Mouse (Mus musculus): ENCODE results near the gene Ssr2. TPM values are rescaled to one million over a fixed set of nuclear protein-coding genes. Genes with fewer than 3 reads are reported as not detected.

Gene Ssr2
- total and polyA plus RNA-seq, 3 experiments: 346 to 377 (median 364) TPM

DNA sequence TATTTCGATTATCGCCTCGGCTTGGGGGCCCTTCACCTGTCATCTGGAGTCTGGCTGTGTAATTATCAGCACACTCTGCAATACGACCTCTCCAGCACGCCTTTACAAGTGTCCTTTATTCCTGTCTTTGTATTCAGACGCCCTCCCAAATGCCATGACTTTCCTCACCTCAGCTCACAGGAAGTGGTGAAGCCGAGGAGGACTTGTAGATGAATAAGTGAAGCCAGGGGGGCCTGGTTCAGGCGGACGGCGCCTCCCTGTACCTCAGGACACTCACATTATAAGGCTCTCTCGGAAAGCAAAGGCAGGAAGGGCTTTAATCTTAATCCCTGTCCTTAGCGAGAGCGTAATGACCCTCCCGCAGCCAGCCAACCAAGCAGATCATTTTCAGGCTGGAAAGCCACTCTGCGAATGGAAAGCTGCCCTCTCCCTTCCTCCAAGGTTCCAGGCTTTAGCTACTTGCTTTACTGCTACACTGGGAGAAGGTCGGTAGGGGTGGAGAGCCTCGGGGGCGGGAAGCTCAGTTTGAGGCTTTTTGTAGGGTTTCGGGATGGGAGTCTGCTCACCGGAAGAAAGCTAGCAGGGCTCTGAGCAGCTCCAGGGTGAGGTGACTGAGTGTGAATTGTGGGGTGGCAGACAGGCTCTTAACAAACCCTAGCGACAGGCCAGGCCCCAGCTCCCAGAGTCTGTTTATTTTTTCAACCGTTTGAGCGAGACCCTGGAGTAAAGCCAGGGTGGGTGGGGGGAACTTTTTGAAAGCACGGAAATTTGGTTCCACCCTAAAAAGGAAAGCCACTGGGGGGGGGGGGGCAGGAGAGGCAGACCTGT, 46.7 kb downstream of the Ssr2 start:
- Histone ChIP-seq H3K79me2 (replicated peaks; ENCODE audit: control insufficient read depth, extremely low read depth, insufficient read depth, poor library complexity, severe bottlenecking) (peaks cover 60% of the 10 kb centered on the region), H3K27ac (ENCODE audit: insufficient read depth, low read depth) (peak overlapping the region; percentile 44), H3K36me3 (replicated peaks in 1 of 2; ENCODE audit: control insufficient read depth in 1 of 2, insufficient read depth in 1 of 2, low read length in 1 of 2) (peaks cover 15 to 35% of the 10 kb centered on the region in 2 experiments), H3K4me2 (ENCODE audit: insufficient read depth, low read depth, poor library complexity, severe bottlenecking) (peak overlapping the region; percentile 78), H3K9ac (ENCODE audit: insufficient read depth, low read depth) (peak overlapping the region; percentile 97), H3K4me1 (ENCODE audit: control insufficient read depth in 1 of 2, insufficient read depth in 2 of 2) (peaks cover 17 to 68% of the 10 kb centered on the region in 2 experiments), H3K9me3 (replicated peaks; ENCODE audit: low read length) (no peaks in the 10 kb centered on the region), H3K4me3 (replicated peaks in 1 of 3; ENCODE audit: low read depth in 2 of 3, low read length in 2 of 3, poor library complexity in 1 of 3) (peak overlapping the region; percentile 88 to 97 (median 88)), H3K27me3 (replicated peaks) (peaks cover 8% of the 10 kb centered on the region)
- in situ Hi-C loops (cut with MboI; ENCODE audit: low pct_ligation_motif_present, low pct_unique_long_range_greater_than_20kb, low sequenced_read_pairs) (loop anchor here (25.0 kb wide), 1 partner anchor 115 kb away; no protein-coding TSS in a partner anchor), dilution Hi-C loops (cut with MboI; ENCODE audit: extremely low pct_ligation_motif_present, extremely low pct_unique_long_range_greater_than_20kb, low sequenced_read_pairs) (no loop called here)
- no peak for DNase-seq (ENCODE audit: extremely low read depth)
- TF ChIP-seq ELF1 (IDR thresholded peaks at IDR 0.05; ENCODE audit: low read depth, low read length) (no peak), SIN3A (IDR thresholded peaks at IDR 0.05; ENCODE audit: low read length) (peak; percentile 15; the same call in 1 of the 2 replicates), PAX5 (IDR thresholded peaks at IDR 0.05; ENCODE audit: low read length) (no peak)

GRCm38 (mm10) chr3:88622941-88623345, 47.3 kb downstream of the Ssr2 start:
- peak overlapping the region; percentile 97 for H3K9ac ChIP-seq (ENCODE audit: insufficient read depth, low read depth)
- peaks cover 15 to 39% of the 10 kb centered on the region in 2 experiments for H3K36me3 ChIP-seq (replicated peaks in 1 of 2; ENCODE audit: control insufficient read depth in 1 of 2, insufficient read depth in 1 of 2, low read length in 1 of 2)
- dilution Hi-C loops (cut with MboI; ENCODE audit: extremely low pct_ligation_motif_present, extremely low pct_unique_long_range_greater_than_20kb, low sequenced_read_pairs) (no loop called here), in situ Hi-C loops (cut with MboI; ENCODE audit: low pct_ligation_motif_present, low pct_unique_long_range_greater_than_20kb, low sequenced_read_pairs) (loop anchor here (25.0 kb wide), 1 partner anchor 114 kb away; no protein-coding TSS in a partner anchor)
- TF ChIP-seq HCFC1 (IDR thresholded peaks at IDR 0.05; ENCODE audit: low read depth, low read length): 0 out of 2 replicates have a peak, but pooled peaks have one; percentile 31
- peak; percentile 54; the same call in 1 of the 2 replicates for TF ChIP-seq MAZ (IDR thresholded peaks at IDR 0.05; ENCODE audit: low read depth, low read length)
- peak; percentile 23; the same call in 1 of the 2 replicates for TF ChIP-seq TCF12 (IDR thresholded peaks at IDR 0.05; ENCODE audit: low read depth, low read length)
- TF ChIP-seq CTCF (conservative IDR thresholded peaks at IDR 0.05 in 1 of 2, IDR thresholded peaks at IDR 0.05 in 1 of 2; ENCODE audit: low read depth in 2 of 2, low read length in 2 of 2): no peak
- peak overlapping the region; percentile 44 to 88 (median 88) for H3K4me3 ChIP-seq (replicated peaks in 1 of 3; ENCODE audit: low read depth in 2 of 3, low read length in 2 of 3, poor library complexity in 1 of 3)
- no peak overlapping the region for H3K27ac ChIP-seq (ENCODE audit: insufficient read depth, low read depth)
- H3K27me3 ChIP-seq (replicated peaks): peaks cover 5% of the 10 kb centered on the region
- H3K4me2 ChIP-seq (ENCODE audit: insufficient read depth, low read depth, poor library complexity, severe bottlenecking): peak overlapping the region; percentile 78
- no peak for DNase-seq (ENCODE audit: extremely low read depth)
- peaks cover 17 to 68% of the 10 kb centered on the region in 2 experiments for H3K4me1 ChIP-seq (ENCODE audit: control insufficient read depth in 1 of 2, insufficient read depth in 2 of 2)
- H3K9me3 ChIP-seq (replicated peaks; ENCODE audit: low read length): no peaks in the 10 kb centered on the region
- peaks cover 67% of the 10 kb centered on the region for H3K79me2 ChIP-seq (replicated peaks; ENCODE audit: control insufficient read depth, extremely low read depth, insufficient read depth, poor library complexity, severe bottlenecking)

GRCm38 (mm10) chr3:88623346-88624135, 47.9 kb downstream of the Ssr2 start:
- Histone ChIP-seq H3K36me3 (replicated peaks in 1 of 2; ENCODE audit: control insufficient read depth in 1 of 2, insufficient read depth in 1 of 2, low read length in 1 of 2) (peaks cover 15 to 45% of the 10 kb centered on the region in 2 experiments), H3K4me3 (replicated peaks in 1 of 3; ENCODE audit: low read depth in 2 of 3, low read length in 2 of 3, poor library complexity in 1 of 3) (peak overlapping the region; percentile 44 to 88 (median 88)), H3K27ac (ENCODE audit: insufficient read depth, low read depth) (no peak overlapping the region), H3K9me3 (replicated peaks; ENCODE audit: low read length) (no peaks in the 10 kb centered on the region), H3K4me2 (ENCODE audit: insufficient read depth, low read depth, poor library complexity, severe bottlenecking) (peak overlapping the region; percentile 78), H3K4me1 (ENCODE audit: control insufficient read depth in 1 of 2, insufficient read depth in 2 of 2) (peaks cover 17 to 67% of the 10 kb centered on the region in 2 experiments), H3K79me2 (replicated peaks; ENCODE audit: control insufficient read depth, extremely low read depth, insufficient read depth, poor library complexity, severe bottlenecking) (peaks cover 72% of the 10 kb centered on the region), H3K27me3 (replicated peaks) (no peaks in the 10 kb centered on the region), H3K9ac (ENCODE audit: insufficient read depth, low read depth) (peak overlapping the region; percentile 97)
- DNase-seq (ENCODE audit: extremely low read depth): no peak
- TF ChIP-seq EP300 (IDR thresholded peaks at IDR 0.05; ENCODE audit: low read length) (0 out of 2 replicates have a peak, but pooled peaks have one; percentile 18), ZC3H11A (IDR thresholded peaks at IDR 0.05; ENCODE audit: low read depth, low read length) (no peak), UBTF (IDR thresholded peaks at IDR 0.05; ENCODE audit: low read depth, low read length) (no peak), MEF2A (IDR thresholded peaks at IDR 0.05; ENCODE audit: borderline replicate concordance, low read depth, low read length) (0 out of 2 replicates have a peak, but pooled peaks have one; percentile 18), CHD2 (IDR thresholded peaks at IDR 0.05; ENCODE audit: low read length) (0 out of 2 replicates have a peak, but pooled peaks have one; percentile 46), MXI1 (IDR thresholded peaks at IDR 0.05; ENCODE audit: low read depth, low read length) (peak; percentile 35; the same call in 1 of the 2 replicates), ETS1 (conservative IDR thresholded peaks at IDR 0.05; ENCODE audit: low read depth, low read length) (no peak), E2F4 (IDR thresholded peaks at IDR 0.05; ENCODE audit: insufficient replicate concordance, low read depth, low read length) (no peak), SMC3 (IDR thresholded peaks at IDR 0.05; ENCODE audit: low read depth, low read length) (no peak), HCFC1 (IDR thresholded peaks at IDR 0.05; ENCODE audit: low read depth, low read length) (no peak), MAZ (IDR thresholded peaks at IDR 0.05; ENCODE audit: low read depth, low read length) (0 out of 2 replicates have a peak, but pooled peaks have one; percentile 46), ELF1 (IDR thresholded peaks at IDR 0.05; ENCODE audit: low read depth, low read length) (no peak)
- in situ Hi-C loops (cut with MboI; ENCODE audit: low pct_ligation_motif_present, low pct_unique_long_range_greater_than_20kb, low sequenced_read_pairs): loop anchor here (25.0 kb wide), 1 partner anchor 114 kb away; no protein-coding TSS in a partner anchor
- dilution Hi-C loops (cut with MboI; ENCODE audit: extremely low pct_ligation_motif_present, extremely low pct_unique_long_range_greater_than_20kb, low sequenced_read_pairs): no loop called here

All from CH12.LX (cell line).